Mouse (Mus musculus): ENCODE data around the gene Sptbn4. TPM values are rescaled to one million over a fixed set of nuclear protein-coding genes. Genes with fewer than 3 reads are reported as not detected.

Gene Sptbn4
- polyA plus RNA-seq, 1 experiment: 0.25 TPM

- H3K79me2 ChIP-seq (ENCODE audit: control insufficient read depth, insufficient read depth): no peaks in the 10 kb centered on the region
- H3K79me3 ChIP-seq (ENCODE audit: low read depth): no peaks in the 10 kb centered on the region
- TF ChIP-seq MAX (IDR thresholded peaks at IDR 0.05) (no peak), CEBPB (IDR thresholded peaks at IDR 0.05; ENCODE audit: low read depth) (no peak), FOSL1 (IDR thresholded peaks at IDR 0.05; ENCODE audit: insufficient read depth, low read length, poor library complexity, severe bottlenecking) (no peak), MYOD1 (IDR thresholded peaks at IDR 0.05; ENCODE audit: control insufficient read depth, insufficient read length, low read depth) (no peak), CTCF (IDR thresholded peaks at IDR 0.05; ENCODE audit: control insufficient read depth, insufficient read depth, insufficient read length) (no peak), MYOG (IDR thresholded peaks at IDR 0.05; ENCODE audit: control insufficient read depth, extremely low read depth, insufficient read length) (no peak), USF1 (IDR thresholded peaks at IDR 0.05; ENCODE audit: low read depth) (no peak)
- no peak overlapping the region for H3ac ChIP-seq (ENCODE audit: control insufficient read depth, insufficient read length, low read depth)
- H3K4me3 ChIP-seq (ENCODE audit: insufficient read depth, poor library complexity, severe bottlenecking): no peak overlapping the region
- no peaks in the 10 kb centered on the region for H3K36me3 ChIP-seq (ENCODE audit: control insufficient read depth, insufficient read depth)
- no peaks in the 10 kb centered on the region for H3K27me3 ChIP-seq (ENCODE audit: control insufficient read depth, insufficient read depth, insufficient read length)
Observed at GRCm38 (mm10) chr7:27383233-27383632, 64.3 kb downstream of the Sptbn4 start.

DNA sequence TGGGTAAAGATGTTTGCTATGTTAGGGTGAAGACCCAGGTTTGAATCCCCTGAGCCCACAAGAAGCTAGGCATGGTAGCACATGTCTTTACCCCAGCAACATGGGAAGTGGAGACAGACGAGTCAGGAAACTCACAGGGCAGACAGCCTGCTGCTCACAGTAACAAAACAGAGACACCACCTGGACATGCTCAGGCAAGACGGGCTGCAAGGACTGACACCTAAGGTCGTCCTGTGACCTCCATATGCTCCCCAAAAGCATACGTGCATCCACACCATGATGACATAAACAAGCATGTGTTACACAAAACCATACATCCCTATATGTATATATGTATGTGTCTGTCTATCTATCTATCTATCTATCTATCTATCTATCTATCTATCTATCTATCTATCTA, 65.9 kb downstream of the Sptbn4 start:
- no peaks in the 10 kb centered on the region for H3K36me3 ChIP-seq (ENCODE audit: control insufficient read depth, insufficient read depth)
- H3K27me3 ChIP-seq (ENCODE audit: control insufficient read depth, insufficient read depth, insufficient read length): peaks cover 5% of the 10 kb centered on the region
- H3K79me3 ChIP-seq (ENCODE audit: low read depth): no peaks in the 10 kb centered on the region
- H3K4me3 ChIP-seq (ENCODE audit: insufficient read depth, poor library complexity, severe bottlenecking): no peak overlapping the region
- H3ac ChIP-seq (ENCODE audit: control insufficient read depth, insufficient read length, low read depth): no peak overlapping the region
- TF ChIP-seq MYOG (IDR thresholded peaks at IDR 0.05; ENCODE audit: control insufficient read depth, extremely low read depth, insufficient read length) (no peak), USF1 (IDR thresholded peaks at IDR 0.05; ENCODE audit: low read depth) (no peak), FOSL1 (IDR thresholded peaks at IDR 0.05; ENCODE audit: insufficient read depth, low read length, poor library complexity, severe bottlenecking) (no peak), MAX (IDR thresholded peaks at IDR 0.05) (no peak), CTCF (IDR thresholded peaks at IDR 0.05; ENCODE audit: control insufficient read depth, insufficient read depth, insufficient read length) (no peak), CEBPB (IDR thresholded peaks at IDR 0.05; ENCODE audit: low read depth) (no peak), MYOD1 (IDR thresholded peaks at IDR 0.05; ENCODE audit: control insufficient read depth, insufficient read length, low read depth) (no peak)
- no peaks in the 10 kb centered on the region for H3K79me2 ChIP-seq (ENCODE audit: control insufficient read depth, insufficient read depth)

GRCm38 (mm10) chr7:27381009-27381408, 66.5 kb downstream of the Sptbn4 start:
- Histone ChIP-seq H3K79me3 (ENCODE audit: low read depth) (no peaks in the 10 kb centered on the region), H3K27me3 (ENCODE audit: control insufficient read depth, insufficient read depth, insufficient read length) (peaks cover 5% of the 10 kb centered on the region), H3K36me3 (ENCODE audit: control insufficient read depth, insufficient read depth) (no peaks in the 10 kb centered on the region), H3K79me2 (ENCODE audit: control insufficient read depth, insufficient read depth) (no peaks in the 10 kb centered on the region), H3ac (ENCODE audit: control insufficient read depth, insufficient read length, low read depth) (no peak overlapping the region), H3K4me3 (ENCODE audit: insufficient read depth, poor library complexity, severe bottlenecking) (no peak overlapping the region)
- TF ChIP-seq USF1 (IDR thresholded peaks at IDR 0.05; ENCODE audit: low read depth) (no peak), CTCF (IDR thresholded peaks at IDR 0.05; ENCODE audit: control insufficient read depth, insufficient read depth, insufficient read length) (no peak), MYOD1 (IDR thresholded peaks at IDR 0.05; ENCODE audit: control insufficient read depth, insufficient read length, low read depth) (no peak), FOSL1 (IDR thresholded peaks at IDR 0.05; ENCODE audit: insufficient read depth, low read length, poor library complexity, severe bottlenecking) (no peak), MAX (IDR thresholded peaks at IDR 0.05) (no peak), CEBPB (IDR thresholded peaks at IDR 0.05; ENCODE audit: low read depth) (no peak), MYOG (IDR thresholded peaks at IDR 0.05; ENCODE audit: control insufficient read depth, extremely low read depth, insufficient read length) (no peak)

DNA sequence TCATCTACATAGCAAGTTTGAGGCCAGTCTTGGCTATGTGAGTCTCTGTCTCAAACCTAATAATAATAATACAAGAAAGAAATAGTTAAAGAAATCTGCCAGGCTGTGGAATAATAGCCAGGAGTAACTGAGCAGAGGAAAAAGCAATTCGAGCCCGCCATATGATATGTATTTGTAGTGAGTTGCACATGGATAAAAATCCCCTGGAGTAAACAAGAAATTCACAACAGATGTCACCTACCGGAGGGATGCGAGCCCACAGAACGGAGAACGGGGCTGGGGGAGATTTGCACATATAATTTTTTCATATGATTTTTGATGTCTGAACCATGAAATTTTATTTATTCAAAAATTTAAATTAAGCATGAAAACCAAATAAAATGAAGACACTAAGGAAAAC, 67.7 kb downstream of the Sptbn4 start:
- Histone ChIP-seq H3K4me3 (ENCODE audit: insufficient read depth, poor library complexity, severe bottlenecking) (no peak overlapping the region), H3K79me3 (ENCODE audit: low read depth) (no peaks in the 10 kb centered on the region), H3K36me3 (ENCODE audit: control insufficient read depth, insufficient read depth) (no peaks in the 10 kb centered on the region), H3K79me2 (ENCODE audit: control insufficient read depth, insufficient read depth) (no peaks in the 10 kb centered on the region), H3K27me3 (ENCODE audit: control insufficient read depth, insufficient read depth, insufficient read length) (peaks cover 11% of the 10 kb centered on the region), H3ac (ENCODE audit: control insufficient read depth, insufficient read length, low read depth) (no peak overlapping the region)
- no peak for TF ChIP-seq MAX (IDR thresholded peaks at IDR 0.05)
- TF ChIP-seq CTCF (IDR thresholded peaks at IDR 0.05; ENCODE audit: control insufficient read depth, insufficient read depth, insufficient read length): no peak

DNA sequence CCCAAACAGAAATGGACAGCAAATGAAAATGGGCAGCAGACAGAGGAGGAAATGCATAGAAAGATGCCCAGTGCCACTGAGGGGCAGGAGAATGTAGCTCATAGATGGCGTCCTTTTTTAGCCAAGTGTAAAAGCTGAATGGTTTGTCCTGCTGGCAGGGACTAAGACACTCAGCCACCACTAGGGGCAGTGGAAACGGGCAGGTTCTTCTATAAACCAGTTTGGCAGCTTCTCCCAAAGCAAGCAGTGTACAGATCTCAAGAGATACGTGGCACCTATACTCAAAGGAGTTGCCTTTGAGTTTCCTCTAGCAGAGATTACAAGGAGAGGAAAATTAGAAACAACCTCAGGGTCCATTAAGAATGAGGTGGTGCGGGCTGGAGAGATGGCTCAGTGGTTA, 69.1 kb downstream of the Sptbn4 start:
- no peak for TF ChIP-seq MAX (IDR thresholded peaks at IDR 0.05)
- no peak for TF ChIP-seq FOSL1 (IDR thresholded peaks at IDR 0.05; ENCODE audit: insufficient read depth, low read length, poor library complexity, severe bottlenecking)
- no peak for TF ChIP-seq MYOD1 (IDR thresholded peaks at IDR 0.05; ENCODE audit: control insufficient read depth, insufficient read length, low read depth)
- no peak for TF ChIP-seq CTCF (IDR thresholded peaks at IDR 0.05; ENCODE audit: control insufficient read depth, insufficient read depth, insufficient read length)
- TF ChIP-seq CEBPB (IDR thresholded peaks at IDR 0.05; ENCODE audit: low read depth): no peak
- TF ChIP-seq MYOG (IDR thresholded peaks at IDR 0.05; ENCODE audit: control insufficient read depth, extremely low read depth, insufficient read length): no peak
- no peak for TF ChIP-seq USF1 (IDR thresholded peaks at IDR 0.05; ENCODE audit: low read depth)
- H3ac ChIP-seq (ENCODE audit: control insufficient read depth, insufficient read length, low read depth): no peak overlapping the region
- H3K36me3 ChIP-seq (ENCODE audit: control insufficient read depth, insufficient read depth): no peaks in the 10 kb centered on the region
- H3K79me2 ChIP-seq (ENCODE audit: control insufficient read depth, insufficient read depth): no peaks in the 10 kb centered on the region
- no peaks in the 10 kb centered on the region for H3K79me3 ChIP-seq (ENCODE audit: low read depth)
- no peak overlapping the region for H3K4me3 ChIP-seq (ENCODE audit: insufficient read depth, poor library complexity, severe bottlenecking)
- H3K27me3 ChIP-seq (ENCODE audit: control insufficient read depth, insufficient read depth, insufficient read length): peaks cover 21% of the 10 kb centered on the region

DNA sequence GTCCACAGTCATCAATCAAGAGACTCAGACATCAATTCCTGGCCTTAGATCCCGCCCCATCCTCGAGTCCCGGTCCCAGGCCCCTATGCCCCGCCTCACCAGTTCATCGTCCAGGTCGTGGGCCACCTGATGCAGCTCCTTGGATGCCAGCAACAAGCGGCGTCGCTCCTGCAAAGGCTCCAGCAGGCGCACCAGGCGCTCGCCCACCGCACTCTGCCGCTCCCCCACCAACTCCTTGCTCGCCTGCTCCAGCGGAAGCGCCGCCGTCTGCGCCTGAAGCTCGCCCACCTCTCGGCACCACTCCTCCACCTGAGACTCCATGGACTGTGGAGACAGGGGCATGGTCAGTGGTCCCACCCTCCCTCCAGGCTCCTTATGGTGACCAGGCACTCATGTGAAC, 72.2 kb downstream of the Sptbn4 start:
- peaks cover 40% of the 10 kb centered on the region for H3K27me3 ChIP-seq (ENCODE audit: control insufficient read depth, insufficient read depth, insufficient read length)

More for the DNA sequence above, 72.2 kb downstream of the Sptbn4 start:
- H3K79me2 ChIP-seq (ENCODE audit: control insufficient read depth, insufficient read depth): no peaks in the 10 kb centered on the region
- H3K36me3 ChIP-seq (ENCODE audit: control insufficient read depth, insufficient read depth): no peaks in the 10 kb centered on the region
- TF ChIP-seq MAX (IDR thresholded peaks at IDR 0.05) (no peak), CTCF (IDR thresholded peaks at IDR 0.05; ENCODE audit: control insufficient read depth, insufficient read depth, insufficient read length) (no peak)
- H3K4me3 ChIP-seq (ENCODE audit: insufficient read depth, poor library complexity, severe bottlenecking): no peak overlapping the region
- no peaks in the 10 kb centered on the region for H3K79me3 ChIP-seq (ENCODE audit: low read depth)
- H3ac ChIP-seq (ENCODE audit: control insufficient read depth, insufficient read length, low read depth): no peak overlapping the region

Measured in C2C12 (cell line).